ENCODE assay signal across 13 mouse cellular contexts in genomic region chr14:29324430-29324782, GRCm38 (mm10).
DNase-seq lines count a peak whose midpoint lies in the region; ATAC-seq and TF ChIP-seq lines count a peak whose summit lies in the region.
"Had no signal": no experiment of that assay in that cellular context is flagged by ENCODE, and none has a peak within 500 bp of the region (broad histone marks: within the 10 kb centered on the region; RNA-seq: fewer than 3 reads in every experiment).

No protein-coding gene starts in this region.

- DNase-seq in brain, adult 2 months (ENCODE audit: low read depth, low spot score): peak; percentile 90
- DNase-seq in cerebellum, adult 8-10 months: peak; percentile 56
- DNase-seq in layer of hippocampus, postnatal 10 days (ENCODE audit: low spot score in 2 of 2): peak; percentile 38 to 40
- no peak for DNase-seq in adrenal gland, postnatal 36 days
- no peak for DNase-seq in thymus, adult 2 months
- DNase-seq: kidney, adult 9 months; lung, postnatal 36 days; thymus, postnatal 36 days had no signal

- 53% methylated on average over 5 of the region's 5 CpGs for WGBS in hindbrain, embryonic 15.5 days
- WGBS in hindbrain, embryonic 12.5 days: 89% methylated on average over 5 of the region's 5 CpGs
- WGBS in thymus, adult 2 months: 93% methylated on average over 5 of the region's 5 CpGs

- no peaks in the 10 kb centered on the region for H3K36me3 ChIP-seq in hindbrain, embryonic 15.5 days
- H3K36me3 ChIP-seq in hindbrain, embryonic 12.5 days: no peaks in the 10 kb centered on the region
- H3K36me3 ChIP-seq in thymus, adult 2 months (ENCODE audit: control insufficient read depth, insufficient read depth, low read length): no peaks in the 10 kb centered on the region
- H3K36me3 ChIP-seq: heart, embryonic 12.5 days; liver, embryonic 15.5 days had no signal

- TF ChIP-seq CTCF in thymus, adult 2 months (IDR thresholded peaks at IDR 0.05; ENCODE audit: borderline replicate concordance, control insufficient read depth, extremely low read depth, insufficient read depth, low read length, poor library complexity): no peak

- ATAC-seq in hindbrain, embryonic 15.5 days (ENCODE audit: low FRiP score, low read depth): peak; percentile 69
- no peak for ATAC-seq in hindbrain, embryonic 12.5 days (ENCODE audit: low FRiP score)
- no peak for ATAC-seq in megakaryocyte progenitor cell, adult 5-6 weeks (replicated peaks; ENCODE audit: poor library complexity)

- no peaks in the 10 kb centered on the region for H3K9me3 ChIP-seq in hindbrain, embryonic 15.5 days
- no peaks in the 10 kb centered on the region for H3K9me3 ChIP-seq in hindbrain, embryonic 12.5 days (replicated peaks)
- H3K9me3 ChIP-seq: heart, embryonic 12.5 days; liver, embryonic 15.5 days had no signal

- no peak for TF ChIP-seq POLR2A in thymus, adult 2 months (IDR thresholded peaks at IDR 0.05; ENCODE audit: control insufficient read depth, extremely low read depth, insufficient read depth, low read length, poor library complexity)

- H3K9ac ChIP-seq in hindbrain, embryonic 15.5 days: no peak overlapping the region
- no peak overlapping the region for H3K9ac ChIP-seq in hindbrain, embryonic 12.5 days
- H3K9ac ChIP-seq: heart, embryonic 12.5 days; liver, embryonic 15.5 days had no signal

- peaks cover 7% of the 10 kb centered on the region; the same call in 1 of the 2 replicates for H3K4me1 ChIP-seq in hindbrain, embryonic 15.5 days (replicated peaks)
- no peaks in the 10 kb centered on the region for H3K4me1 ChIP-seq in hindbrain, embryonic 12.5 days
- no peaks in the 10 kb centered on the region for H3K4me1 ChIP-seq in thymus, adult 2 months (replicated peaks; ENCODE audit: control insufficient read depth, insufficient read depth, low read length)
- H3K4me1 ChIP-seq: heart, embryonic 12.5 days; liver, embryonic 15.5 days had no signal

- H3K4me2 ChIP-seq in hindbrain, embryonic 15.5 days: no peak overlapping the region
- no peak overlapping the region for H3K4me2 ChIP-seq in hindbrain, embryonic 12.5 days (replicated peaks)
- H3K4me2 ChIP-seq: heart, embryonic 12.5 days; liver, embryonic 15.5 days had no signal

- peak overlapping the region; percentile 64 for H3K27ac ChIP-seq in hindbrain, embryonic 15.5 days (replicated peaks)
- no peak overlapping the region for H3K27ac ChIP-seq in hindbrain, embryonic 12.5 days
- H3K27ac ChIP-seq in thymus, adult 2 months (ENCODE audit: control insufficient read depth, insufficient read depth, low read length): no peak overlapping the region
- H3K27ac ChIP-seq: liver, embryonic 15.5 days had no signal

- no peak overlapping the region for H3K4me3 ChIP-seq in hindbrain, embryonic 15.5 days
- no peak overlapping the region for H3K4me3 ChIP-seq in hindbrain, embryonic 12.5 days
- no peak overlapping the region for H3K4me3 ChIP-seq in thymus, adult 2 months (ENCODE audit: control insufficient read depth, insufficient read depth, low read length)
- H3K4me3 ChIP-seq: heart, embryonic 12.5 days; liver, embryonic 15.5 days had no signal

- no peaks in the 10 kb centered on the region for H3K27me3 ChIP-seq in hindbrain, embryonic 15.5 days
- no peaks in the 10 kb centered on the region for H3K27me3 ChIP-seq in hindbrain, embryonic 12.5 days
- no peaks in the 10 kb centered on the region for H3K27me3 ChIP-seq in thymus, adult 2 months (ENCODE audit: control insufficient read depth, insufficient read depth, low read length)
- H3K27me3 ChIP-seq: heart, embryonic 12.5 days; liver, embryonic 15.5 days had no signal

Comparison
In these comparisons a context has a peak if more than half of its experiments do, and no peak if none do; other contexts are left out.
1. DNase-seq: peak in brain, adult 2 months (single experiment), cerebellum, adult 8-10 months (single experiment) and layer of hippocampus, postnatal 10 days (2 of 2); none in adrenal gland, postnatal 36 days (0 of 2) and thymus, adult 2 months (single experiment).